Mouse (Mus musculus) thymus, adult 2 months (tissue): ENCODE measurements around the gene Adamts7. TPM values are rescaled to one million over a fixed set of nuclear protein-coding genes. Genes with fewer than 3 reads are reported as not detected.
A peak's percentile ranks its signal among the peaks of the same experiment; 100 is the strongest.

Experiments
- DNase-seq: peaks from one replicate; pipeline ENCODE4 v3.0.0; 2021
- H3K27ac ChIP-seq: fragments of 200-500 bp; 2 replicates; pipeline ENCODE4 v1.5.1; 2012; ENCODE audit warnings: low read length, control low read depth; ENCODE audit not compliant: control insufficient read depth, insufficient read depth
- H3K27me3 ChIP-seq: fragments of 200-500 bp; 2 replicates; pipeline ENCODE4 v1.6.1; 2012; ENCODE audit warnings: mild to moderate bottlenecking, low read length, moderate library complexity, mixed read lengths; ENCODE audit not compliant: control insufficient read depth, insufficient read depth
- H3K36me3 ChIP-seq: fragments of 200-500 bp; 2 replicates; pipeline ENCODE4 v1.6.1; 2012; ENCODE audit warnings: mild to moderate bottlenecking, low read length, moderate library complexity; ENCODE audit not compliant: control insufficient read depth, insufficient read depth
- H3K4me1 ChIP-seq: fragments of 200-500 bp; replicated peaks from 2 replicates; pipeline ENCODE4 v1.6.1; 2012; ENCODE audit warnings: low read length; ENCODE audit not compliant: control insufficient read depth, insufficient read depth
- H3K4me3 ChIP-seq: fragments of 200-500 bp; 2 replicates; pipeline ENCODE4 v1.5.1; 2012; ENCODE audit warnings: mild to moderate bottlenecking, low read length, control low read depth, moderate library complexity; ENCODE audit not compliant: control insufficient read depth, insufficient read depth
- CTCF ChIP-seq: fragments of 200-500 bp; IDR thresholded peaks from 2 replicates; pipeline ENCODE4 v1.5.1; 2012; ENCODE audit warnings: mild to moderate bottlenecking, control low read depth, low read length, moderate library complexity, borderline replicate concordance; ENCODE audit not compliant: control insufficient read depth, poor library complexity, insufficient read depth; ENCODE audit errors: extremely low read depth
- POLR2A ChIP-seq: fragments of 200-500 bp; IDR thresholded peaks from 2 replicates; pipeline ENCODE4 v1.6.1; 2012; ENCODE audit warnings: mild to moderate bottlenecking, low read length, control low read depth, moderate library complexity; ENCODE audit not compliant: control insufficient read depth, poor library complexity, insufficient read depth; ENCODE audit errors: extremely low read depth
- WGBS: fragments of 180-500 bp; shearing (Covaris S2); methylation state at CpG from one replicate; pipeline ENCODE4 v1.1.7; 2018; 5-methylcytosine and 5-hydroxymethylcytosine counted together
- polyA plus RNA-seq: library from polyadenylated mRNA; depleted of rRNA; stranded (reverse); fragments of >200 nt; gene quantifications from 2 replicates; pipeline ENCODE4 v1.2.3, GENCODE M21; 2012

Adamts7 gene
- polyA plus RNA-seq, 1 experiment: 5.0 TPM

- 60% methylated on average over 8 of the region's 8 CpGs for WGBS
- Histone ChIP-seq H3K36me3 (peaks cover 3% of the 10 kb centered on the region; the same call in 1 of the 2 replicates), H3K4me3 (no peak overlapping the region), H3K27ac (peak overlapping the region; percentile 43), H3K4me1 (peaks cover 37% of the 10 kb centered on the region), H3K27me3 (no peaks in the 10 kb centered on the region)
- DNase-seq: peak; percentile 36
- TF ChIP-seq CTCF (no peak), POLR2A (no peak)
Measured at GRCm38 (mm10) chr9:90232781-90233690, 70.2 kb downstream of the Adamts7 start.

GRCm38 (mm10) chr9:90233906-90234419 is 71.1 kb downstream of the Adamts7 start:
- peaks cover 45% of the 10 kb centered on the region for H3K4me1 ChIP-seq
- WGBS: 92% methylated on average over 5 of the region's 5 CpGs

GRCm38 (mm10) chr9:90234786-90235185 is 71.9 kb downstream of the Adamts7 start:
- H3K27ac ChIP-seq: no peak overlapping the region
- WGBS: 97% methylated on average over 5 of the region's 5 CpGs
- H3K36me3 ChIP-seq: peaks cover 3% of the 10 kb centered on the region; the same call in 1 of the 2 replicates
- TF ChIP-seq POLR2A (no peak), CTCF (no peak)
- no peak overlapping the region for H3K4me3 ChIP-seq
- no peak for DNase-seq
- H3K27me3 ChIP-seq: no peaks in the 10 kb centered on the region
- H3K4me1 ChIP-seq: peaks cover 45% of the 10 kb centered on the region

More at GRCm38 (mm10) chr9:90233906-90234419, 71.1 kb downstream of the Adamts7 start:
- DNase-seq: no peak
- no peak overlapping the region for H3K4me3 ChIP-seq
- H3K36me3 ChIP-seq: no peaks in the 10 kb centered on the region
- TF ChIP-seq POLR2A: no peak
- TF ChIP-seq CTCF: no peak
- H3K27ac ChIP-seq: no peak overlapping the region
- no peaks in the 10 kb centered on the region for H3K27me3 ChIP-seq

- H3K4me1 ChIP-seq: peaks cover 45% of the 10 kb centered on the region
- WGBS: 87% methylated on average over 10 of the region's 10 CpGs
- H3K27ac ChIP-seq: no peak overlapping the region
- no peaks in the 10 kb centered on the region for H3K27me3 ChIP-seq
- no peak for DNase-seq
- H3K4me3 ChIP-seq: no peak overlapping the region
- H3K36me3 ChIP-seq: peaks cover 4% of the 10 kb centered on the region; the same call in 1 of the 2 replicates
- TF ChIP-seq CTCF (no peak), POLR2A (no peak)
Measured at GRCm38 (mm10) chr9:90235258-90235882, 72.5 kb downstream of the Adamts7 start.

GRCm38 (mm10) chr9:90236817-90237216 is 73.9 kb downstream of the Adamts7 start:
- 37% methylated on average over 5 of the region's 5 CpGs for WGBS
- Histone ChIP-seq H3K27ac (peak overlapping the region; percentile 97), H3K36me3 (peaks cover 7% of the 10 kb centered on the region; the same call in 1 of the 2 replicates), H3K27me3 (no peaks in the 10 kb centered on the region), H3K4me1 (peaks cover 50% of the 10 kb centered on the region), H3K4me3 (no peak overlapping the region)
- DNase-seq: no peak
- no peak for TF ChIP-seq CTCF
